Mouse (Mus musculus) MEL (cell line): ENCODE results near the gene Bcap31.

Source experiments
- BHLHE40 ChIP-seq: IDR thresholded peaks from 2 replicates; pipeline ENCODE4 v1.6.1; 2012; ENCODE audit warnings: low read depth, mild to moderate bottlenecking, inconsistent platforms, low read length, improper control_type of control experiment, borderline replicate concordance
- CTCF ChIP-seq, 3 experiments: IDR thresholded peaks in 2 of 3; conservative IDR thresholded peaks in 1 of 3; 2 replicates each; pipeline ENCODE4 v1.5.1; 2011 to 2012; ENCODE audit warnings: low read length in 3 of 3, low read depth in 2 of 3, mild to moderate bottlenecking in 2 of 3, improper control_type of control experiment in 1 of 3, inconsistent platforms in 1 of 3, mixed read lengths in 1 of 3, moderate library complexity in 1 of 3; ENCODE audit not compliant: control insufficient read depth in 1 of 3, insufficient read depth in 1 of 3, poor library complexity in 1 of 3, severe bottlenecking in 1 of 3
- EP300 ChIP-seq, 2 experiments: IDR thresholded peaks; 2 replicates each; pipeline ENCODE4 v1.6.1; 2011; ENCODE audit warnings: improper control_type of control experiment in 2 of 2, low read length in 2 of 2, low read depth in 1 of 2, mild to moderate bottlenecking in 1 of 2
- JUND ChIP-seq: IDR thresholded peaks from 2 replicates; pipeline ENCODE4 v1.6.1; 2011; ENCODE audit warnings: low read depth, mild to moderate bottlenecking, improper control_type of control experiment, low read length
- MAFK ChIP-seq: IDR thresholded peaks from 2 replicates; pipeline ENCODE4 v1.6.1; 2011; ENCODE audit warnings: low read depth, mild to moderate bottlenecking, low read length, improper control_type of control experiment, borderline replicate concordance
- POLR2A ChIP-seq, 2 experiments: IDR thresholded peaks; 2 replicates each; pipeline ENCODE4 v1.6.1; 2011 to 2012; ENCODE audit warnings: low read length in 2 of 2, mild to moderate bottlenecking in 2 of 2, control low read depth in 1 of 2, improper control_type of control experiment in 1 of 2, low read depth in 1 of 2, moderate library complexity in 1 of 2; ENCODE audit not compliant: control insufficient read depth in 1 of 2, insufficient read depth in 1 of 2, poor library complexity in 1 of 2
- RCOR1 ChIP-seq: IDR thresholded peaks from 2 replicates; pipeline ENCODE4 v1.6.1; 2012; ENCODE audit warnings: low read depth, mild to moderate bottlenecking, inconsistent platforms, low read length, improper control_type of control experiment
- SIN3A ChIP-seq: IDR thresholded peaks from 2 replicates; pipeline ENCODE4 v1.6.1; 2012; ENCODE audit warnings: low read length, improper control_type of control experiment, inconsistent platforms
- TAL1 ChIP-seq: IDR thresholded peaks from 2 replicates; pipeline ENCODE4 v1.6.1; 2012; ENCODE audit warnings: mild to moderate bottlenecking, inconsistent platforms, low read length, moderate library complexity, mixed read lengths
- TBP ChIP-seq: IDR thresholded peaks from 2 replicates; pipeline ENCODE4 v1.8.0; 2011; ENCODE audit warnings: low read depth, low read length, improper control_type of control experiment
- TCF12 ChIP-seq: IDR thresholded peaks from 2 replicates; pipeline ENCODE4 v1.6.1; 2014; ENCODE audit warnings: low read depth, mild to moderate bottlenecking, inconsistent platforms, low read length, improper control_type of control experiment, moderate library complexity
- USF1 ChIP-seq: IDR thresholded peaks from 2 replicates; pipeline ENCODE4 v1.6.1; 2014; ENCODE audit warnings: low read depth, mild to moderate bottlenecking, inconsistent platforms, low read length, improper control_type of control experiment, moderate library complexity

DNA sequence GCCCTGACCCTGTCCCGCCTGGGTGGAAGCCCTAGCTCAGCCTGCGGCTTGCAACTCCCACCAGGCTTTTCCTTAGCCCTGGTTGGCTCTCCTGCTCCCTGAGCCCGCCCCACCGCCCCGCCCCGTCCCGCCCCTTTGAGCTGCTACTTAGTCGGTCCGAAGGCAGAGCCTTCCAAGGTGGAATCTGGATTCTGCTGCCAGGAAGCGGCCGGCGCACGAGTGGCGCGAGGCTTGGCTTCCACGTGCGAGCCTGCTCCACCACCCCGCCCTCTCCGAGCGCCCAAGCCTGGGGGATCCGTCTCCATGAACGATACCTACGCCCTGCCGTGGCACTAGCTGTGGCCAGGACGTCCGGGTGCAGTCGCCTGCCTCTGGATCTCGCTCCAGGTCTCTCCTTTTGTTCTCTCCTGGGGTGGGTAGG, 76.7 kb downstream of the Bcap31 start, which contains the start of gene Dusp9:
- no peak for TF ChIP-seq TBP
- no peak for TF ChIP-seq TAL1
- no peak for TF ChIP-seq CTCF (IDR thresholded peaks at IDR 0.05 in 2 of 3, conservative IDR thresholded peaks at IDR 0.05 in 1 of 3; ENCODE audit: control insufficient read depth in 1 of 3, insufficient read depth in 1 of 3, low read depth in 2 of 3, low read length in 3 of 3, poor library complexity in 1 of 3, severe bottlenecking in 1 of 3)
- TF ChIP-seq JUND, result no peak
- no peak for TF ChIP-seq TCF12
- TF ChIP-seq USF1, result no peak
- no peak for TF ChIP-seq MAFK
- no peak for TF ChIP-seq BHLHE40
- TF ChIP-seq RCOR1, result no peak
- TF ChIP-seq SIN3A, result no peak
- no peak for TF ChIP-seq EP300 (IDR thresholded peaks at IDR 0.05; ENCODE audit: low read depth in 1 of 2, low read length in 2 of 2)
- 0 out of 4 replicates have a peak, but pooled peaks of 1 of the 2 experiments have one; percentile 21 for TF ChIP-seq POLR2A (IDR thresholded peaks at IDR 0.05; ENCODE audit: control insufficient read depth in 1 of 2, insufficient read depth in 1 of 2, low read depth in 1 of 2, low read length in 2 of 2, poor library complexity in 1 of 2)
